Mouse (Mus musculus) adrenal gland, adult 8-10 months (tissue): ENCODE results near the gene Grb14. TPM values are rescaled to one million over a fixed set of nuclear protein-coding genes. Genes with fewer than 3 reads are reported as not detected.

Source experiments
- DNase-seq: peaks from one replicate; pipeline ENCODE4 v3.0.0; 2022
- total RNA-seq, 4 experiments: library from RNA; stranded (reverse); gene quantifications; 2 replicates each; pipeline ENCODE4 v1.2.4; 2022

Grb14 gene
- total RNA-seq, 4 experiments from 2014 or later: 18.9 to 71.7 (median 50.2) TPM

- DNase-seq: no peak
Observed at GRCm38 (mm10) chr2:64973819-64974441, 50.9 kb downstream of the Grb14 start.

GRCm38 (mm10) chr2:64973125-64973524 lies 51.7 kb downstream of the Grb14 start:
- no peak for DNase-seq

- no peak for DNase-seq
Observed at GRCm38 (mm10) chr2:64971828-64972227, 53.0 kb downstream of the Grb14 start.

GRCm38 (mm10) chr2:64970992-64971391 lies 53.8 kb downstream of the Grb14 start:
- DNase-seq: no peak

- no peak for DNase-seq
Observed at GRCm38 (mm10) chr2:64966893-64967444, 57.8 kb downstream of the Grb14 start.

- no peak for DNase-seq
Observed at GRCm38 (mm10) chr2:64966323-64966722, 58.5 kb downstream of the Grb14 start.

- DNase-seq: no peak
Observed at GRCm38 (mm10) chr2:64965227-64965864, 59.4 kb downstream of the Grb14 start.

GRCm38 (mm10) chr2:64962196-64962595 lies 62.6 kb downstream of the Grb14 start:
- no peak for DNase-seq

- DNase-seq: no peak
Observed at GRCm38 (mm10) chr2:64961381-64961780, 63.4 kb downstream of the Grb14 start.

GRCm38 (mm10) chr2:64959657-64960056 lies 65.1 kb downstream of the Grb14 start:
- DNase-seq: no peak

GRCm38 (mm10) chr2:64955441-64955840 lies 69.3 kb downstream of the Grb14 start:
- DNase-seq: peak; percentile 20

- DNase-seq: no peak
Observed at GRCm38 (mm10) chr2:64949210-64949609, 75.6 kb downstream of the Grb14 start.

GRCm38 (mm10) chr2:64948418-64949169 lies 76.2 kb downstream of the Grb14 start:
- DNase-seq: no peak

GRCm38 (mm10) chr2:64947484-64947883 lies 77.3 kb downstream of the Grb14 start:
- no peak for DNase-seq

GRCm38 (mm10) chr2:64920879-64921278 lies 103.9 kb downstream of the Grb14 start:
- no peak for DNase-seq

GRCm38 (mm10) chr2:64915448-64915847 lies 109.3 kb downstream of the Grb14 start:
- DNase-seq: no peak

- DNase-seq: no peak
Observed at GRCm38 (mm10) chr2:64904877-64905276, 119.9 kb downstream of the Grb14 start.

GRCm38 (mm10) chr2:64897844-64898243 lies 126.9 kb downstream of the Grb14 start:
- DNase-seq: no peak

- no peak for DNase-seq
Observed at GRCm38 (mm10) chr2:64893233-64893632, 131.6 kb downstream of the Grb14 start.

- DNase-seq: no peak
Observed at GRCm38 (mm10) chr2:64887098-64887757, 137.6 kb downstream of the Grb14 start.

GRCm38 (mm10) chr2:64885696-64886095 lies 139.1 kb downstream of the Grb14 start:
- peak; percentile 3 for DNase-seq

- no peak for DNase-seq
Observed at GRCm38 (mm10) chr2:64878275-64878674, 146.5 kb downstream of the Grb14 start.
